Mouse (Mus musculus) limb, embryonic 13.5 days (tissue): ENCODE measurements around the gene Nudc. TPM values are rescaled to one million over a fixed set of nuclear protein-coding genes. Genes with fewer than 3 reads are reported as not detected.

Experiments
- ATAC-seq: fragments of 200-750 bp; cut with Nextera tagmentation; 2 replicates; pipeline ENCODE4 v1.8.0; 2017; ENCODE audit warnings: low read depth, moderate number of reproducible peaks, moderate TSS enrichment; ENCODE audit not compliant: low FRiP score
- H3K27ac ChIP-seq: fragments of 300-500 bp; sonication (generic); 2 replicates; pipeline ENCODE4 v1.5.1; 2015; ENCODE audit warnings: inconsistent platforms, mild to moderate bottlenecking, moderate library complexity
- H3K27me3 ChIP-seq: fragments of 300-500 bp; sonication (generic); 2 replicates; pipeline ENCODE4 v1.6.1; 2015; ENCODE audit warnings: mild to moderate bottlenecking, inconsistent platforms
- H3K36me3 ChIP-seq: fragments of 300-500 bp; sonication (generic); 2 replicates; pipeline ENCODE4 v1.6.1; 2015; ENCODE audit warnings: inconsistent platforms, mild to moderate bottlenecking, moderate library complexity
- H3K4me1 ChIP-seq: fragments of 300-500 bp; sonication (generic); 2 replicates; pipeline ENCODE4 v1.6.1; 2015; ENCODE audit warnings: inconsistent platforms
- H3K4me2 ChIP-seq: fragments of 300-500 bp; sonication (generic); replicated peaks from 2 replicates; pipeline ENCODE4 v1.6.1; 2015; ENCODE audit warnings: inconsistent platforms, mild to moderate bottlenecking, moderate library complexity
- H3K4me3 ChIP-seq: fragments of 300-500 bp; sonication (generic); 2 replicates; pipeline ENCODE4 v1.5.1; 2015; ENCODE audit warnings: moderate library complexity, mild to moderate bottlenecking, inconsistent platforms
- H3K9ac ChIP-seq: fragments of 300-500 bp; sonication (generic); 2 replicates; pipeline ENCODE4 v1.6.1; 2015; ENCODE audit warnings: mild to moderate bottlenecking, inconsistent platforms
- H3K9me3 ChIP-seq: fragments of 300-500 bp; sonication (generic); 2 replicates; pipeline ENCODE4 v1.6.1; 2016; ENCODE audit warnings: inconsistent platforms
- WGBS: fragments of 180-500 bp; shearing (Covaris S2); methylation state at CpG from one replicate; pipeline ENCODE4 v1.1.7; 2015; 5-methylcytosine and 5-hydroxymethylcytosine counted together
- polyA plus RNA-seq: library from polyadenylated mRNA; unstranded; fragments of >200 nt; fragmentation: Nextera tagmentation; extraction: Ambion mirVana; gene quantifications from 2 replicates; pipeline ENCODE4 v1.2.1, GENCODE M21; 2015

Gene Nudc
- polyA plus RNA-seq, 1 experiment from 2014 or later, result 291 TPM

DNA sequence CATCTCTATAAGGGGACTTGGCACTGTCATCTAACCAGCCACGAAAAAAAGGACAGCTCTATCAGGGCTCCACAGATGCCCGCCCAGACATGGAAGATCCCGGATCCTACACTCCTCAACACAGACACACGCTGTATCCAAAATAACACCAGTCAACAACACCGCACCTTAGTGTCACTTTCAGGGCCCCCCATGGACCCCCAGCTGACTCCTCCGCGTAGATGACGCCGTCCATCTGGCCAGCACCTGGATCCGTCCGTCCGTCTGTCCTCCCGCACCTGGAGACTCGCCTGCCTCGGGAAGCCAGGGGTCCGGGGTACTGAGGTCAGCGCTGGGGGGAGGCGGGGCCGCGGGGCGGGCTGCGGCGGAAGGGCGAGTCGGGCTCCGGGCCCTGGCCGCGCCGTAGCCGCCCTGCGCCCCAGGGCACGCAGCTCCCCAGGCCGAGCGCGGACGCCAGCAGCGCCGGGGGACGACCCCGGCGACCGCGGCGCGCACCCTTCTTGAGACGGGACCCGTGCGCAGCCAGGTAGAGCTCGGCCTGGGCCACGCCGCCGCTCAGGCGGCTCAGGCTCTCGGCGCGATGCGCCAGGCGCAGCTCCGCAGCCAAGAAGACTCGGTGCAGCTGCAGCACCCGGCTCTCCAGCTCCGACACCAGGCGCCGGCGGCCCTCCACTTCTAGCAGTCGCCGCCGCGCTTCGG, 48.2 kb downstream of the Nudc start:
- WGBS, result under 1% methylated on average over 57 of the region's 70 CpGs
- H3K4me2 ChIP-seq, result peak overlapping the region; percentile 98
- peak; percentile 12; the same call in 1 of the 2 replicates for ATAC-seq
- H3K4me3 ChIP-seq, result peak overlapping the region; percentile 67
- H3K27ac ChIP-seq, result no peak overlapping the region; the same call in 1 of the 2 replicates
- peaks cover 86% of the 10 kb centered on the region for H3K27me3 ChIP-seq
- H3K36me3 ChIP-seq, result no peaks in the 10 kb centered on the region
- H3K9ac ChIP-seq, result peak overlapping the region; percentile 78
- peaks cover 25% of the 10 kb centered on the region for H3K4me1 ChIP-seq
- no peaks in the 10 kb centered on the region for H3K9me3 ChIP-seq

DNA sequence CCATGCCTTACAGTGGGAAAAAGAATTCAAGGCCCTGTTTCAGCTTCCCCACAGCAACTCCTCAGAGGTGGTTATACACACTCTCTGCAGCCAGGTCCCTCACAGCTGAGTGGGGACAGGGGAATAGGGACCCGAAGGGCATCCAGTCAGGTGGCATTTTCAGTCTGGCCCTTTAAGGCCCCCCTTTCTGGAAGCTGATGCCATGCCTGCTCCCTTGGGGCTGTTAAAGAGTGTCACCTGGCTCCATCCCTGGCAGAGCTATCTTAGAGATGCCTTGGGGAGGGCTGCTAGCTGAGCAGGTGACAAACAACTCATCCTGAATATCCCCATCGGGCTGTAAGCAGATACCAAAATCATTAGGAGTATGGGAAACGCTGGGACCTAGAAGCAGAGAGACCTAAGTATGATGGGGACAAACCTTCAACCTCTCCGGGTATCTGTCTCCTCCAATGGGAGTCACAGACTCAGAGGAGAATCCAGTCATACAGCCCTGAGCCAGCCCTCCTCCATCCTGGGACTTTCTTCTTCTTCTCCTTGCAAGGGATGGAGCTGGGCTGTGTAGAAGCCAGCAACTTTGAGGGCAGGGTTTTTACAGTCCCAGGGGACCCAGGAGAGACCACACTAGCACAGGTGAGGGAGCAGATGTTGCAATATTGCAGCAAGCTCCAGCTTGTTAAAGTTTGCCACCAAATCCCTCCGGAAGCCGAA, 48.9 kb downstream of the Nudc start:
- H3K9me3 ChIP-seq, result no peaks in the 10 kb centered on the region
- no peak overlapping the region for H3K27ac ChIP-seq
- peak overlapping the region; percentile 67 for H3K4me3 ChIP-seq
- H3K4me2 ChIP-seq, result peak overlapping the region; percentile 98
- 23% methylated on average over 6 of the region's 6 CpGs for WGBS
- no peaks in the 10 kb centered on the region for H3K36me3 ChIP-seq
- H3K27me3 ChIP-seq, result peaks cover 81% of the 10 kb centered on the region
- H3K4me1 ChIP-seq, result peaks cover 28% of the 10 kb centered on the region
- H3K9ac ChIP-seq, result no peak overlapping the region; the same call in 1 of the 2 replicates
- ATAC-seq, result no peak

DNA sequence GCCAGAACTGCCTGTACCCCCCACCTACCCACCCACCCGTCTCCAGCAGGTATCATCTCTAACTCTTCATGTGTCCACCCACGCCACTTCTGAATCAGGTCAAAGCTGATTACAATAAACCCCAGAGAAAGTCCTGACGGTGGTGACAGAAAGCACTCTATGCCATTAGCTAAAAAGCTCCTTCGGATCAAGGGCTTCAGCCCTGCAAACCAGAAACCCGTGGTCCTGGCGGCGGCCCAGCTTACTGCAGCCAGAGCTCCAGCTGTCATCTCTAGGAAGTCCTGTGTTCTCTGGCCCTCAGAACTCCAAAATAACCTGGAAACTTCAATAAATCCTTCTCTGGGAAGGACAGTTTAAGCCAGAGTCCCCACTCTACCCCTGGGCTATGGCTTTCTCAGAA, 50.1 kb downstream of the Nudc start:
- Histone ChIP-seq H3K27ac (no peak overlapping the region), H3K36me3 (no peaks in the 10 kb centered on the region), H3K4me3 (no peak overlapping the region), H3K9me3 (no peaks in the 10 kb centered on the region), H3K27me3 (peaks cover 70% of the 10 kb centered on the region), H3K4me1 (peaks cover 33% of the 10 kb centered on the region), H3K9ac (no peak overlapping the region), H3K4me2 (no peak overlapping the region)
- no peak for ATAC-seq
- WGBS, result 34% methylated on average over 7 of the region's 7 CpGs

DNA sequence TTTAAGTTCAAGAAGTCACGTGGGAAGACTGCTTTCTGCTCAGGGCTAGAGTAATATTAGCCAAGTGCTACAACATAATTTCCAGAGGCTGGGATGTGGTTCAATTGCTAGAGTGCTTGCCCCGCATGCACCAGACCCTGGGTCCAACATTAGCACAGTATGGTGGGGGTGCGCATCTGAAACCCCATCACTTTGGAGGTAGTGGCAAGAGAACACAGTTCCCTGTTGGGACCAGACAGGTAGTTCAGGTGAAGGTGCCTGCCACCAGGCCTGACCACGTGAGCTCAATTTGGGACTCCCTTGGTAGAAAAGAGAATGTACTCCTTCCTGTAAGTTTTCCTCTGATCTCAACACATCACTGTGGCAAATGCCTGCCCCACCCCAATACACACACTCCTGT, 50.9 kb downstream of the Nudc start:
- Histone ChIP-seq H3K27ac (no peak overlapping the region), H3K36me3 (no peaks in the 10 kb centered on the region), H3K27me3 (peaks cover 62% of the 10 kb centered on the region), H3K4me2 (no peak overlapping the region), H3K4me3 (no peak overlapping the region), H3K4me1 (peaks cover 34% of the 10 kb centered on the region), H3K9ac (no peak overlapping the region), H3K9me3 (no peaks in the 10 kb centered on the region)
- 72% methylated on average over 4 of the region's 4 CpGs for WGBS
- no peak for ATAC-seq

DNA sequence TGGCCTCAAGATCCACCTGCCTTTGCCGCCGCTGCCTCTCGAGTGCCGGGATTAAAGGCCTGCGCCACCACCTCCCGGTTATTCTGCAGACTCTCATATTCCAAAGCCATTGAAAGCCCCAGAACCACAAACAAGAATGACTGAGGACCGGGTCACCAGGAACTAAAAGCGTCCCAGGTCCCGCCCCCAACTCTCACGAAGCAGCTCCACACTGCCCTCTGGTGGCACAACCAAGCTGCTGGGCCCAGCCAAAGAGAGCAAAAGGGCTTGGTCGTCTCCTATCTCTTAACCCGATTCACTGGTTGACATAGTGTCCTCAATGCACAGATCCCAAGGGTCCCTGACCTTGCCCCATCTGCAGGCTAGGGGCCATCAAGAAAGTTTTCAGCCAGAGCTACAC, 51.4 kb downstream of the Nudc start:
- 1% methylated on average over 12 of the region's 12 CpGs for WGBS
- Histone ChIP-seq H3K4me3 (peak overlapping the region; percentile 35), H3K4me1 (peaks cover 37% of the 10 kb centered on the region), H3K36me3 (no peaks in the 10 kb centered on the region), H3K27ac (no peak overlapping the region), H3K4me2 (peak overlapping the region; percentile 64), H3K9ac (no peak overlapping the region), H3K27me3 (peaks cover 57% of the 10 kb centered on the region), H3K9me3 (no peaks in the 10 kb centered on the region)
- no peak for ATAC-seq

DNA sequence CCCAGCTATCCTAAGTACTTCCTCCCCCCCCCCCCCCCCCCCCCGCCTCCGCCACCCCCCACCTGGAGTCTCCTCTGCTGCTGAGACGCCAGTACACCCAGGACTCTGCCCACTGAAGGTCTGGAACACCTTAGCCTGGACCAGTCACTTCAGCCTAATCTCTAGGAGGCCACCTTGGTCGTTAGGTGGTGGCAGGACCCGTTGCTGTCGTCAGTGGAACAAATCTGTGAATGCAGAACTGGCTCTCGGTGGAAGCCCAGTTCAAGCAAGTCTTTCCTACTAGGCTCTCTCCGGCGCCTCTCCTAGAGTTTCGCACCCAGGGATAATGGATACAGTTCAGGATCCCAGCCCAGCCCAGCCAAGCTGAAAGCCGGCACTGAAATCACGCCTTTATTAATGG, 51.9 kb downstream of the Nudc start:
- H3K4me1 ChIP-seq, result peaks cover 40% of the 10 kb centered on the region
- H3K4me3 ChIP-seq, result peak overlapping the region; percentile 35
- peak overlapping the region; percentile 64 for H3K4me2 ChIP-seq
- WGBS, result 25% methylated on average over 10 of the region's 12 CpGs
- H3K27ac ChIP-seq, result no peak overlapping the region
- ATAC-seq, result no peak
- H3K27me3 ChIP-seq, result peaks cover 52% of the 10 kb centered on the region
- H3K9me3 ChIP-seq, result no peaks in the 10 kb centered on the region
- H3K36me3 ChIP-seq, result no peaks in the 10 kb centered on the region
- no peak overlapping the region for H3K9ac ChIP-seq

DNA sequence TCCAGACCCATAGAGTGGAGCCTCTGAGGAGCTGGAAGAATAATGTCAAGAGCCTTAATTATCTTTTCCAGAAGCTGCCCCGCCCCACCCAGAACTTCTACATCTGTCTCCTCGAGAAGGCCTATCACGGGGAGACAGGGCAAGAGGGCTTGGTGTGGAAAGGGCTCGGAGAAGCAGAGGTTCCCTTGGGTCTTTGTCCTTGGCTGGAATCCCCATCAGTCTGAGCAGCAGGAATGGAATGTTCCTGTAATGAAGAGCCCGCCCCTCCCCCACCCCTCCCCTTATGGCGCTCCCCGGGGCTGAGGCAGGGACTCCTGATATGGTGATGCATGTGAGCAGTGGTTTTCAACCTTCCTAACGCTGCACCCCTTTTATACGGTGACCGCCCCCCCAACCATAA, 54.0 kb downstream of the Nudc start:
- no peak overlapping the region for H3K27ac ChIP-seq
- H3K36me3 ChIP-seq, result no peaks in the 10 kb centered on the region
- WGBS, result 31% methylated on average over 10 of the region's 10 CpGs
- H3K4me2 ChIP-seq, result no peak overlapping the region
- H3K9me3 ChIP-seq, result no peaks in the 10 kb centered on the region
- no peak for ATAC-seq
- peaks cover 31% of the 10 kb centered on the region for H3K27me3 ChIP-seq
- peaks cover 30% of the 10 kb centered on the region for H3K4me1 ChIP-seq
- H3K9ac ChIP-seq, result no peak overlapping the region
- H3K4me3 ChIP-seq, result no peak overlapping the region

DNA sequence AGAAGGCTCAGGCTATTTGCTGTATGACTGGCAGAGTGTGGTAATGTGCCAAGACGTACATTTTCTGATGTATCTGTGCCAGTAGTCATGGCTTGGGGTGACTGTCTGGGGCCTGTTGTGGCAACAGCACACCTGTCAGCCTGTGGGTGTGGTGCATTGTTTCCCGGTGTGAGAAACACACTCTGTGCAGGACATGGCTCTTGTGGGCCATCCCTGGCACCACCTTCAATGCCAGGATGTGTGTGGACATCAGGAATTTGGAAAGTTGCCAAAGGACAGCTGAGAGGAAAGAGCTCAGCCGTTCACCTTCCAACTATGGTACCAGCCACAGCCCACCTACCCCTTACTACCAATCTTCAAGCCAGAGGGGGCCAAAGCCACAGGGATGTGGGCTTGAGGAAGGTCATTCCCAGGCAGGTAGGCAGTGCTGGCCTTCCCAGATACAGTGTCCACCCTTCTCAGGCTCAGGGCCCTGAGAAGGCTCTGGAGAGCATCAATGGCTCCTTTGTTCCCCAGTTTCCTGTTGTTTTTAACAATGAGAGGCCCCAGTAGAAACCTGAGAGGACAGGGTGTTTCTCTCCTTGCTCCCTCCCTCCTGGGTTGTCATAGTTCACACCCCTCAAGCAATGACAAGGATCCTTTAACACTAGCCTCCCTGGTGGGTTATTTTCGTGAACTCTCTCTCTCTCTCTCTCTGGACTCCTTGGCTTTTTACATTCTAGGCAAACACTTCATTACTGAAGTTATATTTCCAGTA, 56.1 kb downstream of the Nudc start:
- ATAC-seq, result no peak
- no peak overlapping the region for H3K4me2 ChIP-seq
- WGBS, result 60% methylated on average over 4 of the region's 4 CpGs
- H3K27ac ChIP-seq, result no peak overlapping the region
- H3K9ac ChIP-seq, result no peak overlapping the region
- no peaks in the 10 kb centered on the region for H3K9me3 ChIP-seq
- H3K4me1 ChIP-seq, result peaks cover 28% of the 10 kb centered on the region
- H3K27me3 ChIP-seq, result peaks cover 10% of the 10 kb centered on the region
- H3K4me3 ChIP-seq, result no peak overlapping the region
- no peaks in the 10 kb centered on the region for H3K36me3 ChIP-seq

DNA sequence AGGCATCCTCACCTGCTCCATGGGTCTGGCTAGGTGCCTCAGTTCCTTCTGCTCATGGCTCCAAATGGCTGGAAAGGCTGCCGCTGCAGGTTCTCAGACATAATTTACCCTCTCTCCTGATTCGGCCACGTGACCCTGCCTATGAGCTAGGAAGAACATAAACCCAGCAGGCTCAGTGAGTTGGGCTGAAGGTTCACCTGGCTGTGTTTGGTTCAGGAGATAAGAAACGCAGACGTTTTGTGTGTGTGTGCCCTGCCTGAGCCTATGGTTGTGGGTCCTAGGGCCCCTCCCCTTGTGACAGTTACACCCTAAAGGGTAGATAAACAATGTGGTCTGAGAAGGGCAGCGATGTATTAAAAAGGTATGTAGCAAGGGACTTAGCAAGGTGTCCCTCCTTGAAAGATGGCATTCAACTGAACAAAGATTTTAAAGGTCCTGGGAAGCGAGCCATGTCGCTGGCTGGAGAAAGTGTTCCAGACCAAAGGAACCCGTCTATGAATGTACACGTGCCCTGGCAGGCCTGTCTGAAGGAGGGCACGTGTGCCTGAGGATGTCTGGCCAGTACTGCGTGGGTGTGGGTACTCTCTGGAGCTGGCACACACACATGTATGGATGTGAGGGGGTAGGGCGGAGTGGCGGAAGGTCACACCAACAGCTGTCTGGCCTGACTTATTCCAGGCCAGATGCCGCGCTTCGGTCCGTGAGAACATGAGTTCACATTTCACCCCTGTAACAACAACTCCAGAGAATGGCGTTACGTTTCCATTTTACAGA, 57.0 kb downstream of the Nudc start:
- WGBS, result 73% methylated on average over 20 of the region's 20 CpGs
- Histone ChIP-seq H3K9ac (no peak overlapping the region), H3K9me3 (no peaks in the 10 kb centered on the region), H3K4me3 (no peak overlapping the region), H3K36me3 (no peaks in the 10 kb centered on the region), H3K27me3 (peaks cover 14% of the 10 kb centered on the region), H3K4me1 (peaks cover 30% of the 10 kb centered on the region), H3K27ac (no peak overlapping the region; the same call in 1 of the 2 replicates), H3K4me2 (no peak overlapping the region)
- no peak for ATAC-seq

DNA sequence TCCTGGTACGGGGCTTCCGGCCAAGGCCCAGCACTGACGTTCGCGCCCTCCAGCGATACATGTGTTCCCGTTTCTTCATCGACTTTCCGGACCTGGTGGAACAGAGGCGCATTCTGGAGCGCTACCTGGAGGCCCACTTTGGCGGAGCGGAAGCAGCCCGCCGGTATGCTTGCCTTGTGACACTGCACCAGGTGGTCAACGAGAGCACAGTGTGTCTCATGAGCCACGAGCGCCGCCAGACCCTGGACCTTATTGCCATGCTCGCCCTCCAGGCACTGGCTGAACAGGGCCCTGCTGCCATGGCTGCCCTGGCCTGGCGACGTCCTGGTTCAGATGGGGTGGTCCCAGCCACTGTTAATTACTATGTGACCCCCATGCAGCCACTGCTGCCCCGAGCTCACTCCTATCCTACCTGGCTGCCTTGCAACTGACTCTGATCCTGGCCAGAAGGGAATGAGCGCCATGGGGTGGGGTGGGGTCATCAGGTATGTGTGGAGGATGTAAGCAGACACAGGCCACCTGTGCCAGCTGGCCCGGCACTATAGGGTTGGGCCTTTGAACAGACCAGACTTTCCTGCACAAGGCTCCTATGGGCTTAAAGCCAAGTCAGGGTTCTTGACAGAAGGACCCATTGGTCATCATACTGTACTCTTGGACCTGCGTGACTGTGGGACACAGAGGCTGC, 59.0 kb downstream of the Nudc start:
- no peak overlapping the region for H3K4me3 ChIP-seq
- 0 out of 2 replicates have a peak, but pooled peaks have one; percentile 4 for ATAC-seq
- H3K9me3 ChIP-seq, result no peaks in the 10 kb centered on the region
- H3K27me3 ChIP-seq, result peaks cover 23% of the 10 kb centered on the region
- H3K9ac ChIP-seq, result no peak overlapping the region
- H3K4me1 ChIP-seq, result peaks cover 26% of the 10 kb centered on the region
- H3K36me3 ChIP-seq, result no peaks in the 10 kb centered on the region
- H3K27ac ChIP-seq, result no peak overlapping the region
- H3K4me2 ChIP-seq, result no peak overlapping the region
- WGBS, result 89% methylated on average over 26 of the region's 26 CpGs

DNA sequence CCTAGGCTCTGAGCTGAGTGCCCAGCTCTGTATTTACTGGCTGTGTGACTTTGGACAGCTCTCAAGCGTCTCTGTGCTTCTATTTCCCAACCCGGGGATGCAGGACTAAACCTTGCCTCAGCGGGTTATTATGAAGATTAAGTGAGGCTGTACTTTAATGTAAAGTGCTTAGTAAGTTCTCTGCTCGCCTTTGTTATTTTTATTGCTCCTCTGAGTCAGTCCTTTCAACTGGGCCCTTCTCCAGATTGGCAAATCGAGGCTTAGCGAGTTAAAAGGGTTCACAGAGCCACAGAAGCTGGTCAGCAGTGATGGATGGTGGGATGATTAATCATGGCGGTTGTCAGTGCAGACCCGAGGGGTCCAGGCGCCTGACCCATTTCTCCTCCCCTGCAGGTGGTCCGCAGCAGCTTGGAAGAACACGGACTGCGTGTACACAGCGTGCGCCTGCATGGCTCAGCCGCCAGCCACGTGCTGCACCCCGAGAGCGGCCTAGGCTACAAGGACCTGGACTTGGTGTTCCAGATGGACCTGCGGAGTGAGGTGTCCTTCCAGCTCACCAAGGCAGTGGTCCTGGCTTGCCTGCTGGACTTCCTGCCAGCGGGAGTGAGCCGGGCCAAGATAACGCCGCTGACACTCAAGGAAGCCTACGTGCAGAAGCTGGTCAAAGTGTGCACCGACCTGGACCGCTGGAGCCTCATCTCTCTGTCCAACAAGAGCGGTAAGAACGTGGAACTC, 59.9 kb downstream of the Nudc start:
- Histone ChIP-seq H3K27ac (no peak overlapping the region), H3K4me3 (no peak overlapping the region), H3K4me1 (peaks cover 22% of the 10 kb centered on the region), H3K9me3 (no peaks in the 10 kb centered on the region), H3K36me3 (no peaks in the 10 kb centered on the region), H3K9ac (no peak overlapping the region), H3K4me2 (no peak overlapping the region), H3K27me3 (peaks cover 33% of the 10 kb centered on the region)
- no peak for ATAC-seq
- 87% methylated on average over 28 of the region's 28 CpGs for WGBS
